Mouse (Mus musculus) adrenal gland, adult (tissue): ENCODE results near the gene Gon4l.
A peak's percentile ranks its signal among the peaks of the same experiment; 100 is the strongest.
"Not testable (repeated sequence)": the region's sequence is repeated elsewhere in the genome, so short reads cannot be mapped to it uniquely, and the experiment has no call there.

Experiments
- DNase-seq, 2 experiments: peaks; one replicate each; pipeline ENCODE4 v3.0.0; 2022 to 2023; ENCODE audit warnings: low spot score in 1 of 2; ENCODE audit not compliant: inconsistent age in 2 of 2

The Gon4l gene

DNA sequence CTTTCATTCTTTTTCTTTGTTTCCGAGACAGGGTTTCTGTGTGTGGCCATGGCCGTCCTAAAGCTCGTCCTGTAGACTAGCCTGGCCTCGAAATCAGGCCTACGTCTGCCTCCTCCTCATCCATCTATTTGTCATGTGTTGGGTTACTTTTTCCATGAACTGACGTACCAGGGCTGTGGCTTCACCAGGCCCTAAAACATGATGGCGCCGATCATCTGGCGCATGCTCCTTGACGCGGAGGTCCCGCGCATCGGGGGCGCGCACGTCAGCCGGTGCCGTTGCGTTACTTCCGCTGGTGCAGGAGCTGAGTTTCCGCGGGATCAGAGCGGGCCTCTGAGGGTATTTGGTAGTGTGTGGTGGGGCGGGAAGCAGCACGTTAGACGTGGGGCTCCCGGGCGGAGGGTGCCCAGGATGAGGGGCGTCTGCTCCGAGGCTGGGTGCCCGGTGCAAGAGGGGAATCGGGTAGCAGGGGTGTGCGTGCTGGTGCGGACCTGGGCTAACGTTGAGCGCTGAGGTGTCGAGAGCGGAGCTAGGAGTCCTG, at the start of gene Gon4l:
Gon4l (plus strand) TSS at position 281 of the 541 bp plus-strand sequence.
- peak; percentile 50 to 83 for DNase-seq

DNA sequence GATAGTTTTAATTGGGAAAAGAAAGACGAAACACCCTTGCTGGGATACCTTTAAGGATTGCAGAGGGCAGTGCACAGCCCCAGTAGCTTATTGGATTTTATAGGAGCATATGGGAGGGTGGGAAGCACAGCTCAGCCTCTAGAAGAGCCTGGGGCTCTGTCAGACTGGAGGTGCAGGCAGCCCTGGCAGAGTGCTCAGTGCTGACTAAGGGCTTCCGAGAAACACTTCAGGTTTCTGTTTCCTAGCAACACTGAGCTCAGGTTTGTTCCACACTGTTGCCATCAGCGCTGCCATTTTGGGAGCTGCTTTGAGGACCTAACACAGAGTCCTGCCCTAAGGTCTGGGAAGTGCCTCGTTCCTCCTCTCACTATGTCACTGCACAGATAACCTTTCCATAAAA, 48.7 kb upstream of the Gon4l start:
- not testable (repeated sequence) for DNase-seq

DNA sequence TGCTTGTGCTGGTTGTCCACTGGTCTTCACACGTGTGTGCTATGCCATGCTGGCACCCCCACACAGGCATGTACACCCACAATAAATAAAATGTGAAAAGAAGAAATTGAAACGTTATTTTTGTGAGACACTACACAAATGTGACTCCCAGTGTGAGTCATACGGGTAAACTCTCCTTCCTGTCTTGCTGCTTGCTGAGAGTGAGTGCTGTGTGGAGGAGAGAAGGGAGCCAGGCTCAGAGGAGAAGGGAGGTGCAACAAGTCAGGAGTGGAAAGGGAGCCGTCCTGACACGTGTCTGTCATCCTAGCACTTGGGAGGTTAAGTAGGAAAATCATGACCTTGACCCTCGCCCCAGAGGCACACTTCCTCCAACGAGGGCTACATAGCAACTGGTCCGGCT, 48.2 kb upstream of the Gon4l start:
- not testable (repeated sequence) for DNase-seq

DNA sequence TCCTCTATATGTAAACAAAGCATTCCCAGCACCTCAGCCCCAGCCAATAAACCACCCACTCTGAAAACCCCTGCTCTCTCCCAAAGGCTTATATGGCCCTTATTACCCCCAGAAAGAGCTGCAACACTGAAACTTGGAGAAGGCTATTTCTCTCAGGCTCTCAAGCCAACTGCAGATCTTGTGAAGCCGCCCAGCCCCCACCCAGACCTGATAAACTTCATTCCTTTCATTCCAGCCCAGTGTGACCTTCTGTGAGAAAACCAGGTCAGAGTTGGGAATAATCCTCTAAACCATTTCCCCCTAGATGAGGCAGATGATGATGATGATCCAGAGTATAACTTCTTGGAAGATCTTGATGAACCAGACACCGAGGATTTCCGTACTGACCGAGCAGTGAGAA, 47.0 kb upstream of the Gon4l start:
- DNase-seq = not testable (repeated sequence)

- DNase-seq = not testable (repeated sequence)
Observed at GRCm38 (mm10) chr3:88797507-88797906, 37.5 kb upstream of the Gon4l start.

DNA sequence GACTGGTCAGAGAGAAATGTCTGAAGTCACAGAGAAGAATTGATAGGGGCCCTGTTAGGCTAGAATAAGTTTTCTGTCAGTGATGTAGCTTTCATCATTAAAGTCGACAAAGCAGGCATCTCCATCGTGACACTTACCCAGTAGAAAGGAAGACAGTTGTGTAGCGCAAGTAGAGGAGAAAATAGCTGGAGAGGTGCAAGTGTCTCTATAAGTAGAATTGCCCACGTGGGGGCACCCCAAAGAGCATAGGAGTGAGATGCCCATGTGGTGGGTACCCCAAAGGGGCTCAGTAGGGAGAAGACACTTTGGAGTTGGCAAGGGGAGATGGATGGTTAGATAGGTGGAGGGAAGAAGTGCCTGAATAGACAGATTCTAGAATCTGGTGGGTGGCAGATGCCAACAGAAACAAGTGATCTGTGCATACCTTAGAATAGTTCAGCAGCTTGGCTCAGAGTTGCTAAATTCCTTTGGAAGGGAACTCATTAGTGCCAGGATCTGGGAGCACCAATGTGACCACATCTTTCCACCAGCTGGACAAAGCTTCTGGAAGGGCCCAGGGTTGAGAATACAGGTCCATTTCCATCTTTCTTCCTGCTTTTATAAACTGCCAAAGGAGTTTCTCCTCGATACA, 31.0 kb upstream of the Gon4l start:
- DNase-seq = peak in 1 of 2 experiments; percentile 16

GRCm38 (mm10) chr3:88825710-88826109, 9.3 kb upstream of the Gon4l start:
- peak in 1 of 2 experiments; percentile 28 for DNase-seq

DNA sequence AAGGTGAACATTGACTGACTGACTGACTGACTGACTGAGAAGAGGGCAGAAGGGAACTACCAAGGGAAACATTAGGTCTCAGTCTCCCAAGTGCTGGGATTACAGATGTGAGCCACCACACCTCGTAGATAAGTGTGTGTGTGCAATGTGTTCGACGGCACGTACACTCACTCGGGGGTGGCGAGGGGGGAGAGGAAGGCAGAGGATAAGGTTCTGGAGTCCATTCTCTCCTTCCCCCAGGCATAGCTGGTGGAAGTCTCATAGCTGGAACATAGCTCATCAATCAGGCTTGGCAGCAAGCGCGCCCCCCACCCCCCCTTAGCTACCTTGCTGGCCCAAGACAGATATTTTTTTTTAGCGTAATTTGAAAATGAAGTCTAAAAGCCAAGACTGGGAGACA, 7.8 kb upstream of the Gon4l start:
- DNase-seq = no peak

DNA sequence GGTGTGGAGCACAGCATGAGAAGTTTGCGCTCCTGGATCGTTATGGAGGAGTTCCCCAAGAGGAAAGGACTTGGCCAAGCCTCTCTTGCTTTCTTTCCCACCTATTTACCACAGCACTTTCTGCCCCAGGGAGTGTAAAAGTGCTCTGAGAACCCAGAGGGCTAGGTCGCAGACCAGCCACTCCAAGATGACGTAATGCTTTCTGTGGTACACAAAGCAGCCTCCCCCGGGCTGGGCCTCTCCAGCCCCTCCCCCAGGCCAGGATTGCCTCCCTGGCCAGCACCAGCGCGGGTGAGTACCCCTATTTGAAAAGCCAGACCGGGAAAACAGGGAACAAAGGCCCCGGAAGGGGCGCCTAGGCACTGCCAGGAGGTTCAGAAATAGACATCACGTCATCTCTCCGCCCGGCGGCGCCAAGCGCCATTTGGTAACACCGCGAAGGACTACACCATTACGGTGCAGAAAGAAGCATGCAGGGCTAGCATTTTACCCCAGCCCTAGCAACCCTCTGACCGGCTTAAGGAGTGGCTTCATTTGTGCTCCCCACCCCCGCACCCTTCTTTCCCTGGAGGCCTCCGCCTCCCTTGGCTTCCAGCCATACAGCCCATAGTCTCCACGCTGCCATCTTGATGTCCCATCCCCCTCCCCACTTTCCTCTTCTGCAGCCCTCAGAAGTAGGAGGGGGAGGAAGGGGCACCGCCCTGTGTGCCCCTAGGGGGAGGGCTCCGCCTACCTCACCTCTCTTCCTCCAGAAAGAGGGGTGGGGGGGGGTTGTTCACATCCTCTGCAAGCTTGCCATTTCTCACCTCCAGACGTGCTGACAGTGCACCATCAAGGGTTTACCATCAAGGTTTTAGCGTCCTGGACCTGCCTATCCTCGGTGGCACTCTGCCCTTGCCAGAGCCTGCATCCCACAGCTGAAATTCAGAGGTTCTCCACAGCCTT, 3.6 kb upstream of the Gon4l start:
- peak; percentile 71 to 86 for DNase-seq

DNA sequence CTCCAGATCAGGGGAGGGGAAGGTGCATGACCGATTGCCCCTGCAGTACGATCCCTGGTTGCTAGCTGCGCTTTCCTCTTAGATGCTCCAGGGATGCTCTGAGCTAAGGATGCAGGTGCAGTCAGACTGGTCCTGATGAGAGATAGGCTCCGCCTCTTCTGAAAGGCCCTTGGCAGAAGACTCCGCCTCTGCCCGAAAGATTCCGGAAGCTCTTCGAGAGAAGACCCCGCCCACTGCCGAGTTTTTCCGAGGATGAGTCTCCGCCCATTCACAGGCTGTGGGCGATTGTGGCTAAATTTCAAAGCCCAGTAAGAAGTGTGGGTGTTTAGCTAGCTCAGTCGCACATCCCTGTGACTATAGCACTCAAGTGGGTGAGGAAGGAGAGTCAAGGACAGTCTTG, 2.6 kb upstream of the Gon4l start:
- DNase-seq = peak; percentile 55 to 78

DNA sequence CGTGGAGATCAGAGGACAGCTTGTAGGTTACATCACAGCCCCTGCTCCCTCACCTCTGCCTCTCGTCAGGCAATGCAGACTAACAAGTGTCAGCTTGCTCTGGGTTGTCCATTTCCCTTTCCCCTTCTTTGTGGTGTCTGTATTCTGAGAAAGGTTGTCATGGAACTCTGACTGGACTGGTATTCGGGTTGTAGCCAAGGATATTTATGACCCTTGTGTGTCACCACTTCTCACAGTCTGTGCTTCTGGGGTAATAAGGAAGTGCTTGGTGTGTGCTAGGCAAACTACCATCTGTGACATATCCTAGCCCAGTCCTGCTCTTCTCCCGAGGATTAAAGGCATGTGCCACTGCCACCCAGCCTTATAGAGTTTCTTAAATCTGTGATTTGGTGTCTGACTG, 14.1 kb downstream of the Gon4l start:
- no peak for DNase-seq

- no peak for DNase-seq
Observed at GRCm38 (mm10) chr3:88855837-88856236, 20.8 kb downstream of the Gon4l start.

DNA sequence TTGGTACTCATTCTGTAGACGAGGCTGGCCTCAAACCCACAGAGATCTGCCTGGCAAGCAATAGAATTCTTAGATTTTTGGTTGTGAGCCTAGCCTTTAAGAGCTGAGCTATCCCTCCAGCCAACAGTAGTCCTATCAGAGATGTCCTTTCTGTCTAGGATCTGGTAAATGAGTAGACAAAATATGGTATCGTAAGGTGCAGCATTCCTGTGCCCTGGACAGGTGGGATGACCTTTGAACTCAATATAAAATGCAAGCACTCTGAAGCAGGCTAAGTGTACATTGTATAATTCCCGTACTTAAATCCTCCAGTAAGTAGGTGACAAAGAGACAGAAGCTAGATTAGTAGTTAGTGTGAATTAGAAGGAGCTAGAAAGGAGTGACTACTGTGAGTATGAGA, 27.1 kb downstream of the Gon4l start:
- DNase-seq = no peak

DNA sequence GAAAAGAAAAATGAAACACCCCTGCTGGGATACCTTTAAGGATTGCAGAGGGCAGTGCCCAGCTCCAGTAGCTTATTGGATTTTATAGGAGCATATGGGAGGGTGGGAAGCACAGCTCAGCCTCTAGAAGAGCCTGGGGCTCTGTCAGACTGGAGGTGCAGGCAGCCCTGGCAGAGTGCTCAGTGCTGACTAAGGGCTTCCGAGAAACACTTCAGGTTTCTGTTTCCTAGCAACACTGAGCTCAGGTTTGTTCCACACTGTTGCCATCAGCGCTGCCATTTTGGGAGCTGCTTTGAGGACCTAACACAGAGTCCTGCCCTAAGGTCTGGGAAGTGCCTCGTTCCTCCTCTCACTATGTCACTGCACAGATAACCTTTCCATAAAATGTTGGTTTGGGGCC, 31.7 kb downstream of the Gon4l start:
- not testable (repeated sequence) for DNase-seq

DNA sequence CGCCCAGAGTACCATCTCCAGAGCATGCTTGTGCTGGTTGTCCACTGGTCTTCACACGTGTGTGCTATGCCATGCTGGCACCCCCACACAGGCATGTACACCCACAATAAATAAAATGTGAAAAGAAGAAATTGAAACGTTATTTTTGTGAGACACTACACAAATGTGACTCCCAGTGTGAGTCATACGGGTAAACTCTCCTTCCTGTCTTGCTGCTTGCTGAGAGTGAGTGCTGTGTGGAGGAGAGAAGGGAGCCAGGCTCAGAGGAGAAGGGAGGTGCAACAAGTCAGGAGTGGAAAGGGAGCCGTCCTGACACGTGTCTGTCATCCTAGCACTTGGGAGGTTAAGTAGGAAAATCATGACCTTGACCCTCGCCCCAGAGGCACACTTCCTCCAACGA, 32.1 kb downstream of the Gon4l start:
- DNase-seq = not testable (repeated sequence)

GRCm38 (mm10) chr3:88868449-88868848, 33.4 kb downstream of the Gon4l start:
- not testable (repeated sequence) for DNase-seq

- DNase-seq = not testable (repeated sequence)
Observed at GRCm38 (mm10) chr3:88882536-88882935, 47.5 kb downstream of the Gon4l start.

DNA sequence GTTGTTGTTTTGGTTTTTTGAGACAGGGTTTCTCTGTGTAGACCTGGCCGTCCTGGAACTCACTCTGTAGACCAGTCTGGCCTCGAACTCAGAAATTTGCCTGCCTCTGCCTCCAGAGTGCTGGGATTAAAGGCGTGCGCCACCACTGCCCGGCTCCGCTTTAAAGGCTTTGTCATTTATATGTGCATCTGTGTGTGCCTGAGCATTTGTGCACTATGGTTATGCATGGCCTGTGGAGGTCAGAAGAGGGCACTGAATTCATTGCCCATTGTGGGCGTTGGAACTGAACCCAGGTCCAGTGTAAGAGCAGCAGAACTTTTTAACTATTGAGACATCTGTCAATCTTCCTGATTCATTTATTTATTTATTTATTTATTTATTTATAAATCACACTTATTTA, 58.0 kb downstream of the Gon4l start:
- not testable (repeated sequence) for DNase-seq

DNA sequence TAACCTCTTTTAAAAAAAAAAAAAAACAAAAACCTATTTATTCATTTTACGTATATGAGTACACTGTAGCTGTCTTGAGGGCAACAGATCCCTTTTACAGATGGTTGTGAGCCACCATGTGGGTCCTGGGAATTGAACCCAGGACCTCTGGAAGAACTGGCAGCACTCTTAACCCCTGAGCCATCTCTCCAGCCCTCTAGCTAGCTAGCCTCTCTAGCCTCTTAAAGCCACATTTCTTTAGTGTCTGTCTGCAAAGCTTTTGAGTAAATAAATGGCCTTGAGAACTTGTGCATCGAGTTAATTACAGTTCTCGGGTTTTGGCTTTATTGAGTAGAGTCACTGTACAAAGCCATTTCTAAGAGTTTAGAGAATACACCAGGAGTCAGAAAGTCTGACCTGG, 69.8 kb downstream of the Gon4l start:
- DNase-seq = no peak

DNA sequence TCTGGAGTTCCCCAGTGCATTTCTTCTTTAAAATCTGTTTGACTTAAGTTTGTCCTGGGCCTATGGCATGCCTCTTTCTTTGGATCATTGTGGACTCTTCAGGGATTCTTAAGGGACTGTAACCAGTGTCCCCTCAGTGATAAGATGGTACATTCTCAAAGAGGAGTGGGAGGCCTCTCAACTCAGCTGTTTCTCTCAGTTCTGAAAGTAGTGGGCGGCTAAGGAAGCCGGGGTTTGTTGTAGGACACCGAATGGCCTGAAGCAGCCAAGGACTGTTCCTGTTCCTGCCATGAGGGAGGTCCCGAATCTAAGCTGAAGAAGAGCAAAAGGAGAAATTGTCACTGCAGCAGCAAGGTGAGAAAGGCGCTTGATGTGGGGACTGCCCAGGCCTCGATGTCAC, 70.2 kb downstream of the Gon4l start:
- peak in 1 of 2 experiments; percentile 17 for DNase-seq

DNA sequence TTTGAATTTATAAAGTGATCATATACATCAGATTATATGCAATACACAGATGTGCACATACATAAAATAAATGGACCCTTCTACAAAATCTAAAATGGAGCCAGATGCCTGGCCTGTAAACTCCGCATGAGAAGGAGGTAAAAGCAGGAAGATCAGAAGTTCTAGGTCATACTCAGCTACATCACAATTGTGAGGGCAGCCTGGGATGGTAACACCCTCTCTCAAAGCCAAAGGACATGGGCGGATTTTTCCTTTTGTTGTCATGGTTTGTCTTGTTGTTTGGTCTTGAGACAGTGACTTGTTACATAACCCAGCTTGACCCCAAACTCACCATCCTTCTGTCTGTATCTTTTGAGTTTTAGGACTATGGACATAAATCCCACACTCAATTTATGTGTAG, 70.7 kb downstream of the Gon4l start:
- DNase-seq = no peak
